Mouse (Mus musculus): ENCODE data around the gene Gm20388. TPM values are rescaled to one million over a fixed set of nuclear protein-coding genes. Genes with fewer than 3 reads are reported as not detected.
A peak's percentile ranks its signal among the peaks of the same experiment; 100 is the strongest.

Gm20388 gene
- total RNA-seq, 2 experiments from 2014 or later: 18.6 TPM; not detected in 1

DNA sequence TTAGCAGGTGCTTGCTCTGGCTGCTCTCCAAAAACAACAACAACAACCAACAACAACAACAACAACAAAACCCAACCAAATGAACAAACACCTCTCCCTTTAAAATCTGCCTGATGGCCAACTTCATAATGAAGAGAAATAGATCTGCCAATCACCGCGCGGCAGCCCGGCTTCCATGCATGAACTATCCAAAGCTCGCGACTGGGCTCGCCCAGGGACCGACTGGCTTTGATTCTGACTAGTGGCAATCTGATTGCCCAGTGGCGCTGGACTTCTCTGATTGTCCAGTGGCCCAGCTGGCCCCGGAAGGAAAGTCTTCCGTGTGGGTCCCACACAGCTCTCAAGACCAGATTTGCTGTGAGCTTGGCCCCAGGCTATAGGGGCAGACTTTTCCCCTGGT, 825.8 kb downstream of the Gm20388 start:
- no peak for DNase-seq (ENCODE audit: low spot score in 2 of 2)
- intact Hi-C loops (cut with DNase I): no loop called here

DNA sequence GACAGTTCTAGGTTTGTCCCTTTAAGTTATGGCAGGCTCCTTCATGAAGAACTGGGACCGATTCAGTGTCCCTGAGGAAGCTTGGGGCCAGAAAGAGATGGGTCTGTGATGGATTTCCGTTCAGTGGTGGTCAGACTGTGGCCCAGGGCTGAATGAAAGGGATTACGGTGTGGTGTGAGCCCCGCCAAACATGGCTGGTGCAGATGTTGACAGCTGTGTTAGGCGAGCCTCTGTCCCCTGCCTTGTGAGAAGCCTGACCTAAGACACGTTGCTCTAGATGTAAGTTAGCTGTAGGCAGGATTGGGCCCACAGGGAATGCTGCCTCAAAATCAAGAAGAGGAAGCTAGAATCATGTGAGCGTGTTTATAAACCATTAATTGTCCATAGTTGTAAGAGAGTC, 826.5 kb downstream of the Gm20388 start:
- no peak for DNase-seq (ENCODE audit: low spot score in 2 of 2)

GRCm38 (mm10) chr8:120738771-120739170, 828.1 kb downstream of the Gm20388 start:
- intact Hi-C loops (cut with DNase I): no loop called here
- no peak for DNase-seq (ENCODE audit: low spot score in 2 of 2)

More for the DNA sequence above, 826.5 kb downstream of the Gm20388 start:
- intact Hi-C loops (cut with DNase I): no loop called here

- no peak for DNase-seq (ENCODE audit: low spot score in 2 of 2)
- intact Hi-C loops (cut with DNase I): no loop called here
These were observed 828.9 kb downstream of the Gm20388 start for GRCm38 (mm10) chr8:120739526-120739925.

DNA sequence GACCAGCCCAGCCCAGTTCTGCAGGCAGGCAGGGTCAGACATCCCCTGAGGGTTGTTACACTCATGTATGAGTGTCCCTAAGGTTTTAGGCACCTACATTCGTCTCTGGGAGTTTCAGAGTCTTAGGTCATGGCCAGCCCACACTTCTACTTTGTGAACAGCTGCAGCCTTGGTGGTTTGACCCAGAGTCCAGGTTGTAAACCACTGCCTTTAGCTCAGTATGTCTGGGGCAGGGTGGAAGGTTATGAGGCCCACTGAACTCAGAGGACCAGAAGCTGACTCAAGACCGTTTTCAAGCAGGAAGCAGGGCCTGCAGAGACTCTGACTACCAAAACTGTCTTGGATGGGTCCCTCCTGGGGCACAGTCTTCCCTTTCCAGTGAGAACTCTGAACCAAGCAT, 829.9 kb downstream of the Gm20388 start:
- intact Hi-C loops (cut with DNase I): no loop called here
- DNase-seq (ENCODE audit: low spot score in 2 of 2): no peak

- peak in 1 of 2 experiments; percentile 52 for DNase-seq (ENCODE audit: low spot score in 2 of 2)
- intact Hi-C loops (cut with DNase I): no loop called here
These were observed 830.4 kb downstream of the Gm20388 start for GRCm38 (mm10) chr8:120741001-120741400.

DNA sequence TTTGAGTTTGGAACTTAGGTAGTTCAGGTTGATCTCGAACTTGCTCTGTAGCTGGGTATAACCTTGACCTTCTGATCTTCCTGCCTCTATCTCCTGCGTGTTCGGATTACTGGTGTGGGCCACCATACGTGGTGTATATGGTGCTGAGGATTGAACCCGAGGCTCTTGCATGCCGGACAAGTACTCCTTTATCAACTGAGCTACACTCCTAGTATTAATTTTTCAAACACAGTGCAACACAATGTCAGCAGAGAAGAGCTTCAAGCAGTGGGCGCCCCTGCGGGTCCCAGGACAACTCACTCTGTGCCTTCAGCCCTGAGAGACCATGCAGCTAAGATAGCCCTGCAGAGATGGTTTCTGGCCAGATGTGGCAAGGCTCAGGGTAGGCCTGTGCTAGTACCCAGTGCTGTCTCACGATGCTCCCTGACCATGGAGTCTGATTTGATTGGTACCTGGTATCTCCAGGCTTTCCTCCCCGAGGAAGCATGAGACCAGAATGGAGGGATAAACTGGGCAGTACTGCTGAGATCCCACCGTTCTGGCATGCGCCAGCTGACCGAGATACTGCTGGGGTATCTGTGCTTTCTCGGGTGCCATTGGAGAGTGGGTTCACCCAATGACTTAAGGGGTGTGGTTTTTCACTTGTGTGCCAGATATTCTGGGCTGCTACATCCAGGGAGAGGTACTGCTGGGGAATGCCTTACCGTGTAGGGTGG, 831.3 kb downstream of the Gm20388 start:
- intact Hi-C loops (cut with DNase I): no loop called here

GRCm38 (mm10) chr8:120743149-120743897, 832.7 kb downstream of the Gm20388 start:
- intact Hi-C loops (cut with DNase I): no loop called here

More for the DNA sequence above, 831.3 kb downstream of the Gm20388 start:
- DNase-seq (ENCODE audit: low spot score in 2 of 2): no peak

GRCm38 (mm10) chr8:120743898-120744290, 833.3 kb downstream of the Gm20388 start:
- no peak for DNase-seq (ENCODE audit: low spot score in 2 of 2)
- intact Hi-C loops (cut with DNase I): no loop called here

More at GRCm38 (mm10) chr8:120743149-120743897, 832.7 kb downstream of the Gm20388 start:
- DNase-seq (ENCODE audit: low spot score in 2 of 2): no peak

GRCm38 (mm10) chr8:120744448-120744847, 833.8 kb downstream of the Gm20388 start:
- DNase-seq (ENCODE audit: low spot score in 2 of 2): no peak
- intact Hi-C loops (cut with DNase I): no loop called here

DNA sequence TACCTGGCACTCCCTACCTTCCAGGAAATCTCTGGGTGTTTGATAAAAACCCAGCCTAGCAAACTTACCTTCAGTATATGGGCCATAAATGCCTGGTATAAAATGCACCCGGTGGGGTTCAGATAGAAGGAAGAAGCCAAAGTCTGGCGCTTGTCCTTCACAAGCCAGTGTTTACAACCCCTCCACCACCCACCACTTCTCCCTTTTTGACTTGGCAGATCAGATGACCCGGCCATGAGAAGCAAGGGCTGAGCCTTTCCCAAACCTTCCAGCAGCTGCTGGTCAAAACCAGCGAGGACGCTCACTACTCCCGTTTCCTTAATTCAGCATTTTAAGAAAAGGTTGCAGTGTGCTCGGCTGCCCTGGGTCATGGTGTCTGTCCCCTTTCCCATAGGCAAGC, 834.6 kb downstream of the Gm20388 start:
- intact Hi-C loops (cut with DNase I): no loop called here

DNA sequence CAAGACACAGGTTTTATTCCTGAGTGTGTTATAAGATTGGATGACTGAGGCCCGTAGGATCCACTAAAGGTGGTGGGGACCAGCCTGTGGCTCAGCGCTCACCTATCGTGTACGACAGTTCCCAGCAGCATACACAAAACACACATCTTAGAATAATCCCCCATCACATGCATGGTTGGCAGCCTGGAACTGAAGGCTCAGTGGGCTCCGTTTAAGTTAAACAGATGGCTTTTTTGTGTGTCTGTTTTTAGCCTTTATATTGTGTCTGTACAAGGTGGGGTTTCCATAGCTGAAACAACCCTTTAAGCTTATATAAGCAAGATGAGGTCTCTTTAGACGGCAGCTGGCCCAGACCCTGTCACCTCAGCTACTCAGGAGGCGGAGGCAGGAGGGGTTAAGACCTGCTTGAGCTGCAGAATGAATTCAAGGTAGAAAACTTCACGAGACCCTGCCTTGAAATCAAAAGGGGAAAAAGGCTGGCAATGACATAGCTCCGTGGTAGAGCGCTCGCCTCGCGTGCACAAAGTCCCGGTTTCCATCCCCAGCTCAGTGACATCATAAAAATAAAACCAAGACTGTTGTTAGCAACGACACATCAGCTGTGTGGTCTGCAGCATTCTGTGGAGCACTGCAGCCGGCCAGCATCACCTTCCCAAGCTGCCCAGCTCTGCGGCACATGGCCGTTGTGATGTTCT, 835.5 kb downstream of the Gm20388 start:
- intact Hi-C loops (cut with DNase I): no loop called here
- DNase-seq (ENCODE audit: low spot score in 2 of 2): no peak

More for the DNA sequence above, 834.6 kb downstream of the Gm20388 start:
- peak in 1 of 2 experiments; percentile 22 for DNase-seq (ENCODE audit: low spot score in 2 of 2)

DNA sequence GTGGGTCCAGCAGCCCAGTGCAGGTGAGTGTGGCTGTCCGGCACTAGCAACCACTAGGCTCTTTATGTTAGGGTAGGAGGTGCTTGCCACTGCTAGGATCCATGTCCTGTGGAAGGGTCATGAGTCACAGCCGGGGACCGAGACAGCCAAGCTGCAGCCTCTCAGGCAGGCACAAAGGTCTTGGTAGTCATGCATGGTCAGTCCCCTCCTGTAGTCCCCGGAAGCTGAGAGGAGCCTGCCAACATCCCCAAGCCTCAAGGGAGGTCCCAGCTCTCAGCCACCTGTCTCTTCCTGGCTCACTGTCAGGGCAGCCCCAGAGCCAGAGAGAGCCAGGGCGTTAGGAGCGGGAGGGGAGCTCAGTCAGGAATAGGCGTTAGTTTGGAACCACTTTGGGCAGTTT, 836.6 kb downstream of the Gm20388 start:
- intact Hi-C loops (cut with DNase I): no loop called here

DNA sequence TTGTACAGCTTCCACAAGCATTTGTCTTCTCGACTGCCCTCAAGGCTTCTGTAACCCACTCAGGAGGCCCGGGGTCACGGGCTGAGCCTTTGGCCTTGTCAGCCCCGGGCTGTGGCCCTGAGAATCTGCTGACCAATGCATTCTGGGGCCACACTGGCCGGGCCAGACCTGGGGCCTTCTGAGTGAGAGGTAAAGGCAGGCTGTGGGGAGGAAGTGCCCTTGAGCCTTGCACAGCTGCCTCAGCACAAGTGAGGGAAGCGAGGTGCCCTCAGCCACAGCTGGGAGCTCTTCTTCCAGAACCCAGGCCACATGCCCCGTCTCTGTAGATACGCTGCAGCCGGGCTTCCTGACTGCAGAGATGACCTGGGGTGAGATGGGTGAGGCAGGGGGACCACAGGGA, 840.0 kb downstream of the Gm20388 start:
- intact Hi-C loops (cut with DNase I): no loop called here
- DNase-seq (ENCODE audit: low spot score in 2 of 2): no peak

More for the DNA sequence above, 836.6 kb downstream of the Gm20388 start:
- no peak for DNase-seq (ENCODE audit: low spot score in 2 of 2)

DNA sequence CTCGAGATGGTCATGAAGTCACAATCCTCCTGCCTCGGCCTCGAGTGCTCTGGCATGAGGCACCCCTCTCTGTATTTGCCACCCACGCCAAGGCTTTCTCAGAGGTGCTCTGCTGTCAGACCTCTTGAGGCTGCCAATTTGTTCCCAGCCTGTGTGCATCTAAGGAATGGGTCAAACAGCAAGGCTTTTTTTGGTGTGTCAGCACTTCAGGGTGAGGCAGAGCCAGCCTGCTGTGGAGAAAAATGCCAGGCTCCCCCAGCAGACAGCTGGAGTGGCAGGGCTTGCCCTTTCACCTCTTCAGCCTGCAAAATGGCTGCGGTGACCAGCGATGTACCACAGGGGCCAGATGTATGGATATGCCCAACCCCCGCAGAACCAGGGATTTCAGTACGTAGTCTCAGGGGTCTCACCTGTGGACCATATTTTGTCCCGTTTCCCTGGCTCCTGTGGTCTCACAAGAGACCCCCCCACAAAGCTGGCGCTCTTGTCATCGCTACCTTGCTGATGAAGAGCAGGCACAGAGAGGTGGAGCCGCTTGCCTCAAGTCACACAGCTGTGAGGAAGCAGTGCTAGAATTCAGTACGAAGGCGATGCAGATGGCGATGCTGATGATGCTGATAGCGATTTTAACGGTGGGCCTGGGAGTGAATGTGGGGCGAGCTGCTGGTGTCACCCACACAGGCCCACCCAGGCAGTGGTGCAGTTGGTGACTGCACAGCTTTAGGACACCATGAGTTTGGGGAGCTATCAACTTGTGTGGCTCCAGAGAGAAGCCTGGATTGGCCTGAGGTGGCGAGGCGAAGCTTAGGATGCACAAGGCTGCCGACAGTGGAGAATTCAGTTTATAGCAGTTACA, 840.8 kb downstream of the Gm20388 start:
- intact Hi-C loops (cut with DNase I): no loop called here
- no peak for DNase-seq (ENCODE audit: low spot score in 2 of 2)

- intact Hi-C loops (cut with DNase I): no loop called here
- DNase-seq (ENCODE audit: low spot score in 2 of 2): no peak
These were observed 841.4 kb downstream of the Gm20388 start for GRCm38 (mm10) chr8:120752082-120752452.

DNA sequence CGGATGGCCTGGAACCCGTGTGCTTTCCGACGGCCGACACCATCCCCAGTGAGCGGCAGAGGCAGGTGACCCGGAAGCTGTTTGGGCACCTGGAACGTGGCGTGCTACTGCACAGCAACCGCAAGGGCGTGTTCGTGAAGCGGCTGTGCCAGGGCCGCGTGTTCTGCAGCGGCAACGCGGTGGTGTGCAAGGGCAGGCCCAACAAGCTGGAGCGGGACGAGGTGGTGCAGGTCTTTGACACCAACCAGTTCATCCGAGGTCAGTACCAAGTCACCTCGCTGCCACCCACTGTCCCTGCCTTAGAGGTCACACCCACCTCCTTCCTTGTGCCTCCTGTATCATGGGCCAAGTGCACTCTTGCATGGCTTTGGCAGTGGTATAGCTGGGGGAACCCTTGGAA, 842.8 kb downstream of the Gm20388 start:
- DNase-seq (ENCODE audit: low spot score in 2 of 2): no peak
- intact Hi-C loops (cut with DNase I): no loop called here

DNA sequence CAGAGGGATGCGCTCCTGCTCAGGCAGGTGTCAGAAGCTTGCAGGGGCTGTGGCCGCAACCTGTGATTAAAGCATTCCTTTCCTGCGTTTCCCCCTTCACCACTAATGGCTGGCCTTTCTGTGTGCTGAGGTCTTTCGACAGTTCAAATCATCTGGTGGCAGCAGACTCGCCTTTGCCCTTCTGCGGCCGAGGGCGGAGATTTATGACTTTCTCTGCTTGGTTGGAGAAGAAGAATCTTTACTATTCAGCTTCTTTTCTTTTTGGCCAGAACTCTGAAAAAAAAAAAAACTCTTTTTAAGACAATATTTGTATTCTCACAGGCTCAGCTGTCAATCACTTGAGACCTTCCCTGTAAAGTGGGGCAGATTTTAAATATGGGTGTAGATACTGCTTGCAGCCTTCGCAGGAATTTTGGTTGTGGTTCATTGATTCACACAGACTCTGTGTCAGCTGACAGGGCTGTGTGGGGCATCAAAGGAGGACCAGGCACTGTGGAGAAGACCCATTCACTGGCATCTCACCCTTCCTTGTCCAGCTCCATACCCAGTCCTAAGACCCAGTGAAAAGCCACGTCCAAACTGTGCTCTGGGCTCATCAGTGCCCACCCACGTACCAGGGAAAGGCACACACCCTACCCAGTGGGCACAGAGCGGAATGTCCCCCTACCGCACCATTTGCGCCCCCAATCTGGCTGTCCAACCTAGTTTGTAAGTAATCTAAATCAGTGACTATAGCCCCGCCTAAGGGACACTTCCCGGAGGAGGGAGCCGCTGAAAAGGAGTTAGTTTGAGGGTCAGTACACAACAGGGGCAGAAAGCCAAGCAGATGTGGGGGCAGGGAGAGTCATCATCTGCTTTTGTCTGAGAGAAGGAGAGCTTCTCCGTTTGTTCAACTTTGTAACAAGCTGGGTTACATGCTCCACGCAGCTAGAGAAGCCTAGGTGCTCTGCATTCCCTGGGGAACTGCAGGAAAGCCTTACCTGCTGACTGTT, 845.0 kb downstream of the Gm20388 start:
- no peak for DNase-seq (ENCODE audit: low spot score in 2 of 2)
- intact Hi-C loops (cut with DNase I): no loop called here
